Mouse (Mus musculus): Measurements from ENCODE around the gene Car15.

Car15 gene

GRCm38 (mm10) chr16:17799584-17799983 is 38.6 kb downstream of the Car15 start:
- DNase-seq: no peak

- no peak for DNase-seq
These were observed 39.6 kb downstream of the Car15 start for GRCm38 (mm10) chr16:17798321-17799180.

- no peak for DNase-seq
These were observed 40.3 kb downstream of the Car15 start for GRCm38 (mm10) chr16:17797812-17798311.

- no peak for DNase-seq
These were observed 41.0 kb downstream of the Car15 start, which contains the start of gene Scarf2 for GRCm38 (mm10) chr16:17796971-17797811. Gene Scarf2, plus strand, starts transcription at chr16:17797282.

- no peak for DNase-seq
These were observed 41.6 kb downstream of the Car15 start for GRCm38 (mm10) chr16:17796519-17796918.

- no peak for DNase-seq
These were observed 42.5 kb downstream of the Car15 start for GRCm38 (mm10) chr16:17795643-17796042.

GRCm38 (mm10) chr16:17794047-17794446 is 44.1 kb downstream of the Car15 start:
- no peak for DNase-seq

GRCm38 (mm10) chr16:17792728-17793127 is 45.4 kb downstream of the Car15 start:
- no peak for DNase-seq

GRCm38 (mm10) chr16:17785337-17785736 is 52.8 kb downstream of the Car15 start:
- no peak for DNase-seq

Data from right cerebral cortex, postnatal 14 days (tissue).